Mouse (Mus musculus) MEL (cell line): Measurements from ENCODE around the gene Ppp2r5e. TPM values are rescaled to one million over a fixed set of nuclear protein-coding genes. Genes with fewer than 3 reads are reported as not detected.

Source experiments
- DNase-seq: peaks from one replicate; pipeline ENCODE4 v3.0.0; 2011; ENCODE audit warnings: low read depth, low spot score
- H3K27ac ChIP-seq: 2 replicates; pipeline ENCODE4 v1.5.1; 2012; ENCODE audit warnings: low read depth, mild to moderate bottlenecking, control low read depth, low read length, moderate library complexity; ENCODE audit not compliant: control insufficient read depth
- H3K27me3 ChIP-seq, 2 experiments: fragments of 150-350 bp in 1 of 2; sonication (generic) in 1 of 2; 2 replicates each; pipeline ENCODE4 v1.6.1; 2012; ENCODE audit warnings: low read length in 2 of 2, mild to moderate bottlenecking in 2 of 2, improper control_type of control experiment in 1 of 2, moderate library complexity in 1 of 2; ENCODE audit not compliant: insufficient read depth in 2 of 2, control insufficient read depth in 1 of 2
- H3K36me3 ChIP-seq, 2 experiments: 2 replicates each; pipeline ENCODE4 v1.6.1; 2012 to 2014; ENCODE audit warnings: low read length in 2 of 2, improper control_type of control experiment in 1 of 2, inconsistent platforms in 1 of 2, mild to moderate bottlenecking in 1 of 2; ENCODE audit not compliant: insufficient read depth in 2 of 2, control insufficient read depth in 1 of 2
- H3K4me1 ChIP-seq, 2 experiments: fragments of 150-350 bp in 1 of 2; sonication (generic) in 1 of 2; 2 replicates each; pipeline ENCODE4 v1.6.1; 2012; ENCODE audit warnings: low read length in 2 of 2, improper control_type of control experiment in 1 of 2, mild to moderate bottlenecking in 1 of 2; ENCODE audit not compliant: insufficient read depth in 2 of 2, control insufficient read depth in 1 of 2
- H3K4me3 ChIP-seq, 2 experiments: fragments of 150-350 bp in 1 of 2; sonication (generic) in 1 of 2; 2 replicates each; pipeline ENCODE4 v1.5.1; 2012; ENCODE audit warnings: low read depth in 2 of 2, low read length in 2 of 2, mild to moderate bottlenecking in 2 of 2, moderate library complexity in 2 of 2, control low read depth in 1 of 2, improper control_type of control experiment in 1 of 2; ENCODE audit not compliant: control insufficient read depth in 1 of 2, insufficient read depth in 1 of 2
- H3K79me2 ChIP-seq: 2 replicates; pipeline ENCODE4 v1.6.1; 2012; ENCODE audit warnings: mild to moderate bottlenecking, low read length, moderate library complexity; ENCODE audit not compliant: control insufficient read depth, poor library complexity, insufficient read depth
- H3K9ac ChIP-seq: 2 replicates; pipeline ENCODE4 v1.6.1; 2012; ENCODE audit warnings: low read depth, mild to moderate bottlenecking, control low read depth, low read length, moderate library complexity; ENCODE audit not compliant: control insufficient read depth, poor library complexity, severe bottlenecking
- H3K9me3 ChIP-seq: fragments of 150-350 bp; sonication (generic); replicated peaks from 2 replicates; pipeline ENCODE4 v1.6.1; 2012; ENCODE audit warnings: mild to moderate bottlenecking, low read length, improper control_type of control experiment, moderate library complexity; ENCODE audit not compliant: insufficient read depth
- CHD2 ChIP-seq: IDR thresholded peaks from 2 replicates; pipeline ENCODE4 v1.6.1; 2011; ENCODE audit warnings: low read length, improper control_type of control experiment
- CTCF ChIP-seq, 3 experiments: IDR thresholded peaks in 2 of 3; conservative IDR thresholded peaks in 1 of 3; 2 replicates each; pipeline ENCODE4 v1.5.1; 2011 to 2012; ENCODE audit warnings: low read length in 3 of 3, low read depth in 2 of 3, mild to moderate bottlenecking in 2 of 3, improper control_type of control experiment in 1 of 3, inconsistent platforms in 1 of 3, mixed read lengths in 1 of 3, moderate library complexity in 1 of 3; ENCODE audit not compliant: control insufficient read depth in 1 of 3, insufficient read depth in 1 of 3, poor library complexity in 1 of 3, severe bottlenecking in 1 of 3
- E2F4 ChIP-seq: IDR thresholded peaks from 2 replicates; pipeline ENCODE4 v1.6.1; 2011; ENCODE audit warnings: low read depth, low read length, improper control_type of control experiment, borderline replicate concordance
- ELF1 ChIP-seq: IDR thresholded peaks from 2 replicates; pipeline ENCODE4 v1.6.1; 2014; ENCODE audit warnings: low read depth, mild to moderate bottlenecking, inconsistent platforms, low read length, improper control_type of control experiment, moderate library complexity
- EP300 ChIP-seq, 2 experiments: IDR thresholded peaks; 2 replicates each; pipeline ENCODE4 v1.6.1; 2011; ENCODE audit warnings: improper control_type of control experiment in 2 of 2, low read length in 2 of 2, low read depth in 1 of 2, mild to moderate bottlenecking in 1 of 2
- ETS1 ChIP-seq: IDR thresholded peaks from 2 replicates; pipeline ENCODE4 v1.6.1; 2012; ENCODE audit warnings: low read depth, mild to moderate bottlenecking, inconsistent platforms, low read length, improper control_type of control experiment, moderate library complexity
- GATA1 ChIP-seq: IDR thresholded peaks from 2 replicates; pipeline ENCODE4 v1.6.1; 2011; ENCODE audit warnings: low read depth, low read length, improper control_type of control experiment
- JUND ChIP-seq: IDR thresholded peaks from 2 replicates; pipeline ENCODE4 v1.6.1; 2011; ENCODE audit warnings: low read depth, mild to moderate bottlenecking, improper control_type of control experiment, low read length
- KAT2A ChIP-seq: conservative IDR thresholded peaks from 2 replicates; pipeline ENCODE4 v1.6.1; 2012; ENCODE audit warnings: low read depth, low read length, improper control_type of control experiment, inconsistent platforms
- MAZ ChIP-seq: IDR thresholded peaks from 2 replicates; pipeline ENCODE4 v1.6.1; 2012; ENCODE audit warnings: low read depth, mild to moderate bottlenecking, inconsistent platforms, low read length, improper control_type of control experiment
- MYC ChIP-seq: IDR thresholded peaks from 2 replicates; pipeline ENCODE4 v1.6.1; 2011; ENCODE audit warnings: low read depth, mild to moderate bottlenecking, low read length, improper control_type of control experiment, moderate library complexity
- NELFE ChIP-seq: IDR thresholded peaks from 2 replicates; pipeline ENCODE4 v1.6.1; 2011; ENCODE audit warnings: low read depth, low read length, improper control_type of control experiment
- POLR2A ChIP-seq, 2 experiments: IDR thresholded peaks; 2 replicates each; pipeline ENCODE4 v1.6.1; 2011 to 2012; ENCODE audit warnings: low read length in 2 of 2, mild to moderate bottlenecking in 2 of 2, control low read depth in 1 of 2, improper control_type of control experiment in 1 of 2, low read depth in 1 of 2, moderate library complexity in 1 of 2; ENCODE audit not compliant: control insufficient read depth in 1 of 2, insufficient read depth in 1 of 2, poor library complexity in 1 of 2
- POLR2AphosphoS2 ChIP-seq: IDR thresholded peaks from 2 replicates; pipeline ENCODE4 v1.6.1; 2011; ENCODE audit warnings: low read length, improper control_type of control experiment
- POLR2AphosphoS5 ChIP-seq: IDR thresholded peaks from 2 replicates; pipeline ENCODE4 v1.6.1; 2012; ENCODE audit warnings: low read depth, borderline replicate concordance, mild to moderate bottlenecking, inconsistent platforms, low read length, moderate library complexity, mixed read lengths
- SMC3 ChIP-seq: IDR thresholded peaks from 2 replicates; pipeline ENCODE4 v1.6.1; 2011; ENCODE audit warnings: low read depth, low read length, improper control_type of control experiment
- TAL1 ChIP-seq: IDR thresholded peaks from 2 replicates; pipeline ENCODE4 v1.6.1; 2012; ENCODE audit warnings: mild to moderate bottlenecking, inconsistent platforms, low read length, moderate library complexity, mixed read lengths
- TBP ChIP-seq: IDR thresholded peaks from 2 replicates; pipeline ENCODE4 v1.8.0; 2011; ENCODE audit warnings: low read depth, low read length, improper control_type of control experiment
- TCF12 ChIP-seq: IDR thresholded peaks from 2 replicates; pipeline ENCODE4 v1.6.1; 2014; ENCODE audit warnings: low read depth, mild to moderate bottlenecking, inconsistent platforms, low read length, improper control_type of control experiment, moderate library complexity
- USF1 ChIP-seq: IDR thresholded peaks from 2 replicates; pipeline ENCODE4 v1.6.1; 2014; ENCODE audit warnings: low read depth, mild to moderate bottlenecking, inconsistent platforms, low read length, improper control_type of control experiment, moderate library complexity
- USF2 ChIP-seq, 2 experiments: IDR thresholded peaks; 2 replicates each; pipeline ENCODE4 v1.6.1; 2011 to 2012; ENCODE audit warnings: improper control_type of control experiment in 2 of 2, low read length in 2 of 2, borderline replicate concordance in 1 of 2, inconsistent platforms in 1 of 2, low read depth in 1 of 2, mild to moderate bottlenecking in 1 of 2; ENCODE audit not compliant: insufficient read depth in 1 of 2
- ZKSCAN1 ChIP-seq: IDR thresholded peaks from 2 replicates; pipeline ENCODE4 v1.6.1; 2012; ENCODE audit warnings: low read depth, mild to moderate bottlenecking, inconsistent platforms, low read length, improper control_type of control experiment, moderate library complexity
- ZMIZ1 ChIP-seq: IDR thresholded peaks from 2 replicates; pipeline ENCODE4 v1.6.1; 2012; ENCODE audit warnings: low read depth, mild to moderate bottlenecking, inconsistent platforms, low read length, improper control_type of control experiment, moderate library complexity
- polyA plus RNA-seq, 2 experiments: library from polyadenylated mRNA; stranded (reverse) in 1 of 2; unstranded in 1 of 2; fragments of >175 nt in 1 of 2; fragments of >200 nt in 1 of 2; gene quantifications; 2 replicates each; pipeline versions ENCODE4 v1.2.1 to v1.2.4; 2012; ENCODE audit warnings: low replicate concordance in 2 of 2, low read depth in 1 of 2; ENCODE audit not compliant: insufficient read length in 2 of 2, insufficient read depth in 1 of 2, missing spikeins in 1 of 2
- total RNA-seq: library from RNA; depleted of rRNA; stranded (reverse); fragments of 300-350 nt; gene quantifications from 2 replicates; pipeline ENCODE4 v1.2.3, GENCODE M21; 2012

Ppp2r5e gene
- total and polyA plus RNA-seq, 3 experiments: 9.0 to 200 (median 21.3) TPM

DNA sequence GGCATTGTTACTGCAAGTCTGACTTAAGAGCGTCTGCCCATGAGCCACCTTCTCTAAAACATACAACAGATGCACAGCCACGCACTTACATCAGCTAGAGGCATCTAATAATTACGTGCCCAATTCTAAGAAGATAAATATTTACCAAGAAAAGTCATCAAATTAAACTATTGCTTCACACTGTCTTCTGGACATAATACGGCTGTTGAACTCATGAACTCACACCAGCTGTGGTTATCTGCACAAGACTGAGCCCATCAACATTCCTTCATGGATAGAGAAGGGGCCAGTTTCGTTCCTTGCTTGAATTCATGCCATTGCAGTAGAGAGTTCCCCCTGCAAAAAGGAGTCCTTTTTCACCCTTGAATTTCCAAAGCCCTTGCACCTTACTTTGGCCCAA is 28.3 kb downstream of the Ppp2r5e start:
- H3K27ac ChIP-seq: no peak overlapping the region
- no peak overlapping the region for H3K9ac ChIP-seq
- no peaks in the 10 kb centered on the region for H3K9me3 ChIP-seq
- TF ChIP-seq ETS1 (no peak), MYC (no peak), CHD2 (no peak), MAZ (no peak), GATA1 (no peak), E2F4 (no peak), CTCF (IDR thresholded peaks at IDR 0.05 in 2 of 3, conservative IDR thresholded peaks at IDR 0.05 in 1 of 3; ENCODE audit: control insufficient read depth in 1 of 3, insufficient read depth in 1 of 3, low read depth in 2 of 3, low read length in 3 of 3, poor library complexity in 1 of 3, severe bottlenecking in 1 of 3) (no peak), TCF12 (no peak), POLR2AphosphoS2 (no peak), ZMIZ1 (no peak)
- H3K36me3 ChIP-seq: no peaks in the 10 kb centered on the region; a peak in 1 of 4 replicates
- no peaks in the 10 kb centered on the region for H3K27me3 ChIP-seq
- DNase-seq: no peak
- H3K4me3 ChIP-seq: no peak overlapping the region
- peaks cover 36% of the 10 kb centered on the region for H3K79me2 ChIP-seq
- peaks cover 0 to 3% of the 10 kb centered on the region in 2 experiments; a peak in 1 of 4 replicates for H3K4me1 ChIP-seq

DNA sequence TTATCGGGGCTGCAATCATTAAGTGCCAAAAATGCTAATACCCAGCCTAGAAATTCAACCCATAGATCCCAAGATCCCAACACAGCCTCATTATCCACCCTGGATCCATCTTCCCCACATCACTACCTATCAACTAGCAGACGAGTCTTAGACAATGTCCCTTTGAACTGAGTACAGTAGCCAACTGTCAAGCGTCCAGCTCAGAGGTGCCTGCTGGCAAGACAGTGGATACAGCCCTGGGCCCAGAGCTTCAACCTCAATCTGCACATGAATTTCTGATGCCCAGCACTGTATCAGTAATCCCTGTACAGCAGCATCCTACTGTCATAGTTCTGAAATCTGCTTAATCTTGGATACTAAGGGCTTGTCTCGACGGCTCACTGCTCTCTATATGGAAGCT is 30.3 kb downstream of the Ppp2r5e start:
- Histone ChIP-seq H3K4me3 (no peak overlapping the region), H3K27ac (no peak overlapping the region), H3K9me3 (no peaks in the 10 kb centered on the region), H3K36me3 (no peaks in the 10 kb centered on the region; a peak in 2 of 4 replicates), H3K27me3 (no peaks in the 10 kb centered on the region), H3K9ac (no peak overlapping the region), H3K4me1 (no peaks in the 10 kb centered on the region), H3K79me2 (peaks cover 23% of the 10 kb centered on the region)
- TF ChIP-seq GATA1 (no peak), USF1 (no peak), ZKSCAN1 (no peak), MAZ (no peak), TBP (no peak), EP300 (IDR thresholded peaks at IDR 0.05; ENCODE audit: low read depth in 1 of 2, low read length in 2 of 2) (no peak), USF2 (IDR thresholded peaks at IDR 0.05; ENCODE audit: borderline replicate concordance in 1 of 2, insufficient read depth in 1 of 2, low read depth in 1 of 2, low read length in 2 of 2) (no peak), SMC3 (no peak), KAT2A (no peak), CHD2 (no peak), POLR2A (IDR thresholded peaks at IDR 0.05; ENCODE audit: control insufficient read depth in 1 of 2, insufficient read depth in 1 of 2, low read depth in 1 of 2, low read length in 2 of 2, poor library complexity in 1 of 2) (no peak), ELF1 (no peak), NELFE (no peak), POLR2AphosphoS5 (no peak), JUND (no peak), TAL1 (no peak)
- DNase-seq: no peak
